Mouse (Mus musculus) fat pad, adult 2 months (tissue): ENCODE results near the gene Fyttd1.
A peak's percentile ranks its signal among the peaks of the same experiment; 100 is the strongest.
"Not testable (repeated sequence)": the region's sequence is repeated elsewhere in the genome, so short reads cannot be mapped to it uniquely, and the experiment has no call there.

Experiments used
- DNase-seq: peaks from one replicate; pipeline ENCODE4 v3.0.0-alpha.2; 2011; ENCODE audit warnings: low read depth, low spot score; ENCODE audit errors: extremely low read depth

Fyttd1 gene

GRCm38 (mm10) chr16:32941226-32941625 is 63.9 kb downstream of the Fyttd1 start:
- not testable (repeated sequence) for DNase-seq

GRCm38 (mm10) chr16:32942694-32943093 is 65.4 kb downstream of the Fyttd1 start:
- DNase-seq = no peak

GRCm38 (mm10) chr16:32945379-32945778 is 68.1 kb downstream of the Fyttd1 start:
- no peak for DNase-seq

GRCm38 (mm10) chr16:32948016-32948415 is 70.7 kb downstream of the Fyttd1 start:
- no peak for DNase-seq

- DNase-seq = no peak
These were observed 71.4 kb downstream of the Fyttd1 start for GRCm38 (mm10) chr16:32948656-32949055.

- no peak for DNase-seq
These were observed 72.0 kb downstream of the Fyttd1 start for GRCm38 (mm10) chr16:32949281-32949680.

- no peak for DNase-seq
These were observed 73.8 kb downstream of the Fyttd1 start for GRCm38 (mm10) chr16:32951074-32951473.

GRCm38 (mm10) chr16:32953806-32954205 is 76.5 kb downstream of the Fyttd1 start:
- DNase-seq = no peak

GRCm38 (mm10) chr16:32954304-32954703 is 77.0 kb downstream of the Fyttd1 start:
- no peak for DNase-seq

- peak; percentile 25 for DNase-seq
These were observed 79.6 kb downstream of the Fyttd1 start for GRCm38 (mm10) chr16:32956889-32957288.
